Mouse (Mus musculus) heart, embryonic 16.5 days (tissue): ENCODE data around the gene Gm9970. TPM values are rescaled to one million over a fixed set of nuclear protein-coding genes. Genes with fewer than 3 reads are reported as not detected.
A peak's percentile ranks its signal among the peaks of the same experiment; 100 is the strongest.

Experiments
- ATAC-seq: fragments of 200-750 bp; cut with Nextera tagmentation; replicated peaks from 2 replicates; pipeline ENCODE4 v1.8.0; 2017; ENCODE audit warnings: moderate number of reproducible peaks; ENCODE audit not compliant: insufficient read depth, low FRiP score; ENCODE audit errors: extremely low read depth
- H3K27ac ChIP-seq: fragments of 300-500 bp; sonication (generic); 2 replicates; pipeline ENCODE4 v1.5.1; 2014; ENCODE audit warnings: mild to moderate bottlenecking, low read length, control low read depth, moderate library complexity
- H3K27me3 ChIP-seq: fragments of 300-500 bp; sonication (generic); 2 replicates; pipeline ENCODE4 v1.6.1; 2014; ENCODE audit warnings: low read length, mixed read lengths; ENCODE audit not compliant: control insufficient read depth, insufficient read depth
- H3K36me3 ChIP-seq: fragments of 300-500 bp; sonication (generic); 2 replicates; pipeline ENCODE4 v1.6.1; 2014; ENCODE audit not compliant: control insufficient read depth, insufficient read depth
- H3K4me1 ChIP-seq: fragments of 300-500 bp; sonication (generic); 2 replicates; pipeline ENCODE4 v1.6.1; 2014; ENCODE audit warnings: low read length, mixed read lengths; ENCODE audit not compliant: control insufficient read depth, insufficient read depth
- H3K4me2 ChIP-seq: fragments of 300-500 bp; sonication (generic); 2 replicates; pipeline ENCODE4 v1.6.1; 2014; ENCODE audit warnings: low read depth, mild to moderate bottlenecking, control low read depth, low read length
- H3K4me3 ChIP-seq: fragments of 300-500 bp; sonication (generic); 2 replicates; pipeline ENCODE4 v1.5.1; 2014; ENCODE audit warnings: mild to moderate bottlenecking, control low read depth, low read length
- H3K9ac ChIP-seq: fragments of 300-500 bp; sonication (generic); 2 replicates; pipeline ENCODE4 v1.6.1; 2014; ENCODE audit warnings: low read length, control low read depth
- H3K9me3 ChIP-seq: fragments of 300-500 bp; sonication (generic); replicated peaks from 2 replicates; pipeline ENCODE4 v1.6.1; 2016; ENCODE audit warnings: low read length; ENCODE audit not compliant: control insufficient read depth
- WGBS: fragments of 180-500 bp; shearing (Covaris S2); extraction: QIAGEN DNeasy Blood & Tissue Kit; methylation state at CpG from one replicate; pipeline ENCODE4 v1.1.7; 2014; 5-methylcytosine and 5-hydroxymethylcytosine counted together
- polyA plus RNA-seq: library from polyadenylated mRNA; unstranded; fragments of >200 nt; fragmentation: Nextera tagmentation; extraction: Ambion mirVana; gene quantifications from 2 replicates; pipeline ENCODE4 v1.2.1, GENCODE M21; 2015

The Gm9970 gene
- polyA plus RNA-seq, 1 experiment from 2014 or later: 0.29 TPM

DNA sequence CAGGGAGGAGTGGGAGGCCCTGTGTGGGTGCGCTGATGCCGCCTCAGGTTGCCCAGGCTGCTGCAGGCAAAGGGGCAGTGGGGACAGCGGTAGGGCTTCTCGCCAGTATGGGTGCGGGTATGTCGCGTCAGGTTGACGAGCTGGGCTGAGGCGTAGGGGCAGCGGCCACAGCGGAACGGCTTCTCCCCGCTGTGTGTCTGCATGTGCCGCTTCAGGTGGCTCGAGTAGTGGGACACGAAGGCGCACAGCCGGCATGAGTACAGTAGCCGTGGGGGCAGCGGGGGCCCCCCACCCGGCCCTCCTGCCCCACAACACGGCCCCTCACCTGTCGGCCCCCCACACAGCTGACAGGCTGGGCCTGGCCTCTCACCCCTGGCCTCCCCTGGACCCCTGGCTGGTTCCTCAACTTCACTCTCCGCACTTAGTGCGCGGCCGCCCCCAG lies 40.7 kb downstream of the Gm9970 start:
- no peak for ATAC-seq
- peak overlapping the region; percentile 78; the same call in 1 of the 2 replicates for H3K4me2 ChIP-seq
- no peaks in the 10 kb centered on the region for H3K27me3 ChIP-seq
- no peak overlapping the region for H3K4me3 ChIP-seq
- 86% methylated on average over 27 of the region's 27 CpGs for WGBS
- peaks cover 4% of the 10 kb centered on the region for H3K9me3 ChIP-seq
- H3K4me1 ChIP-seq: peaks cover 14% of the 10 kb centered on the region
- H3K9ac ChIP-seq: peak overlapping the region; percentile 7; the same call in 1 of the 2 replicates
- peaks cover 75% of the 10 kb centered on the region for H3K36me3 ChIP-seq
- no peak overlapping the region for H3K27ac ChIP-seq

- no peak for ATAC-seq
- WGBS: 76% methylated on average over 9 of the region's 9 CpGs
- no peak overlapping the region for H3K4me2 ChIP-seq
- H3K27me3 ChIP-seq: no peaks in the 10 kb centered on the region
- peaks cover 14% of the 10 kb centered on the region for H3K4me1 ChIP-seq
- no peak overlapping the region for H3K9ac ChIP-seq
- H3K9me3 ChIP-seq: peaks cover 4% of the 10 kb centered on the region
- H3K4me3 ChIP-seq: no peak overlapping the region
- no peak overlapping the region for H3K27ac ChIP-seq
- peaks cover 75% of the 10 kb centered on the region for H3K36me3 ChIP-seq
Observed at GRCm38 (mm10) chr5:31199893-31200292, 41.1 kb downstream of the Gm9970 start.

DNA sequence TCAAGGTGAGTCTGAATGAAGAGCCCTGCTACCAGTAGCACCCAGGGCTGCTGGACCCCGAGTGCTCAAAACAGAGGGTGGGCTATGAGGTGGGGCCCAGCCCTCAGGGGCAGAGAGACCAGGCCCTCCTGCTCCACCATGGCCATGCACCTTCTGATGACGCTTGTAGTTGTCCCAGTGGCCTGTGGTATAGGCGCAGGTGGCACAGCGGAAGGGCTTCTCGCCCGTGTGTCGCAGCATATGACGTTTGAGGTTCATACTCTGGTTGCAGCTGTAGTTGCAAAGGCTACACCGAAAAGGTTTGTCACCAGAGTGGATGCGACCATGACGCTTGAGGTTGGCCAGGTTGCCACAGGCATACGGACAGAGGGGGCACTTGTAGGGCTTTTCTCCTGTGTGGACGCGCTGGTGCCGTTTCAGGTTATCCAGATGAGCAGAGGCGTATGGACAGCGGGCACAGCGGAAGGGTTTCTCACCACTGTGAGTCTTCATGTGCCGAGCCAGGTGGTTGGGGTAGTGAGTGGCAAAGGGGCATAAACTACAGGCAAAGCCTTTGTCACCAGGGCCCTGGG lies 41.6 kb downstream of the Gm9970 start:
- WGBS: 90% methylated on average over 19 of the region's 19 CpGs
- H3K4me2 ChIP-seq: no peak overlapping the region
- no peak overlapping the region for H3K4me3 ChIP-seq
- ATAC-seq: no peak
- peaks cover 70% of the 10 kb centered on the region for H3K36me3 ChIP-seq
- H3K27ac ChIP-seq: no peak overlapping the region
- no peaks in the 10 kb centered on the region for H3K27me3 ChIP-seq
- H3K4me1 ChIP-seq: peaks cover 15% of the 10 kb centered on the region
- H3K9me3 ChIP-seq: peaks cover 4% of the 10 kb centered on the region
- H3K9ac ChIP-seq: no peak overlapping the region

- 77% methylated on average over 5 of the region's 5 CpGs for WGBS
- H3K9me3 ChIP-seq: peaks cover 4% of the 10 kb centered on the region
- H3K36me3 ChIP-seq: peaks cover 63% of the 10 kb centered on the region
- H3K9ac ChIP-seq: no peak overlapping the region
- H3K27me3 ChIP-seq: no peaks in the 10 kb centered on the region
- H3K4me1 ChIP-seq: peaks cover 21% of the 10 kb centered on the region
- H3K27ac ChIP-seq: no peak overlapping the region
- H3K4me3 ChIP-seq: no peak overlapping the region
- no peak for ATAC-seq
- H3K4me2 ChIP-seq: no peak overlapping the region
Observed at GRCm38 (mm10) chr5:31198616-31199320, 42.3 kb downstream of the Gm9970 start.

- Histone ChIP-seq H3K4me1 (peaks cover 21% of the 10 kb centered on the region), H3K27me3 (no peaks in the 10 kb centered on the region), H3K4me3 (no peak overlapping the region), H3K9me3 (peaks cover 4% of the 10 kb centered on the region), H3K27ac (no peak overlapping the region), H3K4me2 (no peak overlapping the region), H3K36me3 (peaks cover 57% of the 10 kb centered on the region), H3K9ac (no peak overlapping the region)
- WGBS: 80% methylated on average over 9 of the region's 9 CpGs
- no peak for ATAC-seq
Observed at GRCm38 (mm10) chr5:31198170-31198569, 42.9 kb downstream of the Gm9970 start.

GRCm38 (mm10) chr5:31197072-31197471 lies 44.0 kb downstream of the Gm9970 start:
- no peak overlapping the region for H3K4me3 ChIP-seq
- H3K27ac ChIP-seq: no peak overlapping the region
- ATAC-seq: no peak
- no peaks in the 10 kb centered on the region for H3K27me3 ChIP-seq
- no peak overlapping the region for H3K9ac ChIP-seq
- H3K4me2 ChIP-seq: no peak overlapping the region
- WGBS: 91% methylated on average over 12 of the region's 12 CpGs
- peaks cover 4% of the 10 kb centered on the region for H3K9me3 ChIP-seq
- H3K36me3 ChIP-seq: peaks cover 54% of the 10 kb centered on the region
- peaks cover 18% of the 10 kb centered on the region for H3K4me1 ChIP-seq

DNA sequence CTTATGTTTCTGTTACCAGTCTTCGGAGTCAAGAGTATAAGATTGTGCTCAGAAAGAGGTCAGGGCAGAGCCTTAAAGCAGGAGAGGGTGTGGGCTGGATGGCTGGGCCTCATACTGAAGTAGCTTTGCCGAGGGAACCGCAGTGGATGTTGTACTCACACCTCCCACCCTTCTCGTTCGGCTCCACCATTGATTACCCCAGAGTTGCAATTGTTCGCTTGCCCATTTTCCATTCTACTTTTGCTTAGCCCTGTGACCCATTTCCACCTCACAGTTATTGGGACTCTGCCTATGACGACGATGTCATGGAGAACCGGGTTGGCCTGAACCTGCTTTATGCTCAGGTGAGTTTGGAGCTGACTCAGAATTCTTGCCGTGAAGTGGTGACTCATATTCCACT lies 44.8 kb downstream of the Gm9970 start:
- Histone ChIP-seq H3K4me3 (no peak overlapping the region), H3K4me1 (peaks cover 23% of the 10 kb centered on the region), H3K4me2 (no peak overlapping the region), H3K27me3 (no peaks in the 10 kb centered on the region), H3K27ac (no peak overlapping the region), H3K9ac (no peak overlapping the region), H3K9me3 (peaks cover 4% of the 10 kb centered on the region), H3K36me3 (peaks cover 55% of the 10 kb centered on the region)
- WGBS: 91% methylated on average over 10 of the region's 10 CpGs
- no peak for ATAC-seq

DNA sequence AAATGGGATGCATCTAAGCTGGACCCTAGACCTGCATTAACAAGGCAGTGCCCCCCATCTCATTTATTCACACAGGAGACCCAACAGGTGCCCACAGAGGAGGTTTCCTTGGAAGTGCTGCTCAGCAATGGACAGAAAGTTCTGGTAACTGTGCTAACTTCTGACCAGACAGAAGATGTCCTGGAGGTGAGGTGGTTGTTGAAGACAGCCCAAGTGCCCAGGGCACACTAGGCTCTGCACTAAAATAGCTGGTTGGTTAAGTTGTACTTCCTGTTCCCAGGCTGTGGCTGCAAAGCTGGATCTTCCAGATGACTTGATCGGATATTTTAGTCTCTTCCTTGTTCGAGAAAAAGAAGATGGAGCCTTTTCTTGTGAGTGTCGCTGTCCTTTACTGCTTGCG lies 45.4 kb downstream of the Gm9970 start:
- H3K27me3 ChIP-seq: no peaks in the 10 kb centered on the region
- no peak overlapping the region for H3K9ac ChIP-seq
- peaks cover 58% of the 10 kb centered on the region for H3K36me3 ChIP-seq
- H3K4me3 ChIP-seq: no peak overlapping the region
- ATAC-seq: no peak
- 93% methylated on average over 4 of the region's 4 CpGs for WGBS
- peaks cover 18% of the 10 kb centered on the region for H3K4me1 ChIP-seq
- no peak overlapping the region for H3K27ac ChIP-seq
- no peak overlapping the region for H3K4me2 ChIP-seq
- H3K9me3 ChIP-seq: peaks cover 4% of the 10 kb centered on the region
